In genomic region chr12:77807674-77808073, GRCm38 (mm10) we compare ENCODE assay signal across 26 mouse cellular contexts.
"Had no signal": no experiment of that assay in that cellular context is flagged by ENCODE, and none has a peak within 500 bp of the region (broad histone marks: within the 10 kb centered on the region; RNA-seq: fewer than 3 reads in every experiment).

No protein-coding gene starts in this region.

- H3K9ac ChIP-seq: heart, embryonic 13.5 days; heart, embryonic 15.5 days; hindbrain, embryonic 13.5 days; hindbrain, embryonic 15.5 days; kidney, embryonic 15.5 days; limb, embryonic 12.5 days; liver, embryonic 12.5 days; liver, embryonic 14.5 days had no signal

- H3K4me1 ChIP-seq: heart, embryonic 13.5 days; heart, embryonic 15.5 days; hindbrain, embryonic 10.5 days; hindbrain, embryonic 13.5 days; hindbrain, embryonic 15.5 days; kidney, embryonic 15.5 days; liver, embryonic 12.5 days had no signal

- H3K27ac ChIP-seq: heart, adult 2 months; heart, embryonic 13.5 days; heart, embryonic 15.5 days; hindbrain, embryonic 10.5 days; hindbrain, embryonic 13.5 days; hindbrain, embryonic 15.5 days; hindbrain, postnatal 0 days; kidney, embryonic 15.5 days; kidney, postnatal 0 days; limb, embryonic 12.5 days; liver, embryonic 12.5 days; liver, embryonic 14.5 days had no signal

- H3K4me2 ChIP-seq: heart, embryonic 11.5 days; heart, embryonic 13.5 days; heart, embryonic 15.5 days; hindbrain, embryonic 13.5 days; hindbrain, embryonic 15.5 days; kidney, embryonic 15.5 days; limb, embryonic 12.5 days; liver, embryonic 12.5 days had no signal

- DNase-seq: gastrocnemius, postnatal 14 days; gastrocnemius, postnatal 36 days; heart, adult 11 months; heart, adult 2 months; heart, postnatal 4 days; kidney, adult 11 months; kidney, adult 2 months; kidney, adult 9 months; kidney, postnatal 14 days; kidney, postnatal 36 days; layer of hippocampus, adult 9-11 months; layer of hippocampus, postnatal 36 days; left cerebral cortex, postnatal 4 days had no signal

- H3K9me3 ChIP-seq: heart, embryonic 13.5 days; heart, embryonic 15.5 days; hindbrain, embryonic 10.5 days; hindbrain, embryonic 13.5 days; hindbrain, embryonic 15.5 days; kidney, embryonic 15.5 days; limb, embryonic 12.5 days; liver, embryonic 12.5 days had no signal

- H3K27me3 ChIP-seq: heart, embryonic 13.5 days; heart, embryonic 15.5 days; hindbrain, embryonic 13.5 days; hindbrain, embryonic 15.5 days; kidney, embryonic 15.5 days; limb, embryonic 12.5 days; liver, embryonic 12.5 days had no signal

- H3K4me3 ChIP-seq: heart, adult 2 months; heart, embryonic 13.5 days; heart, embryonic 15.5 days; hindbrain, embryonic 10.5 days; hindbrain, embryonic 13.5 days; hindbrain, embryonic 15.5 days; kidney, embryonic 15.5 days; limb, embryonic 12.5 days; liver, embryonic 12.5 days had no signal

- ATAC-seq: hindbrain, postnatal 0 days; intestine, embryonic 16.5 days; liver, embryonic 12.5 days had no signal

- H3K36me3 ChIP-seq: heart, embryonic 13.5 days; heart, embryonic 15.5 days; hindbrain, embryonic 10.5 days; hindbrain, embryonic 13.5 days; hindbrain, embryonic 15.5 days; kidney, embryonic 15.5 days; limb, embryonic 12.5 days; liver, embryonic 12.5 days had no signal
